Mouse (Mus musculus) CD4-positive, CD25-positive, alpha-beta regulatory T cell, adult 2 months (primary cell): Measurements from ENCODE around the gene Tmem150a.

Experiments used
- DNase-seq: peaks from one replicate; pipeline ENCODE4 v3.0.0-alpha.2; 2012; ENCODE audit warnings: low read depth, low spot score

Gene Tmem150a

DNA sequence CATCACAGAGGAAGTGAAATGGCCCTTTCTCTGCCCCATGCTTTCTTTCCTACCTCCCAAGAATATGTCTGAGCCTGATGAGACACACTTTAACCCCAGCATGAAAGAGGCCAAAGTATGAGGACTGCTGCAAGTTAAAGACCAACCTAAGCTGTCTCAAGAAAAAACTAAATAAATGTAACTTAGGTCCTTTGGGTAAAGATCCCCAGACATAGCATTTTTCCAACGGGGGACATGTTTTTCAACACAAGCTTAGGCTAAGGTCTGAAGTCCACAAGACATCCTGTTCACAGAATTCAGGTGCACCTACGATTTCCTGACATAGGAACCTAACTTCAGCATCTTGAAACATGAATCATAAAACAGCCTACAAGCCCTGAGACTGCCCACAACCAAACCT is 5.0 kb upstream of the Tmem150a start:
- no peak for DNase-seq

DNA sequence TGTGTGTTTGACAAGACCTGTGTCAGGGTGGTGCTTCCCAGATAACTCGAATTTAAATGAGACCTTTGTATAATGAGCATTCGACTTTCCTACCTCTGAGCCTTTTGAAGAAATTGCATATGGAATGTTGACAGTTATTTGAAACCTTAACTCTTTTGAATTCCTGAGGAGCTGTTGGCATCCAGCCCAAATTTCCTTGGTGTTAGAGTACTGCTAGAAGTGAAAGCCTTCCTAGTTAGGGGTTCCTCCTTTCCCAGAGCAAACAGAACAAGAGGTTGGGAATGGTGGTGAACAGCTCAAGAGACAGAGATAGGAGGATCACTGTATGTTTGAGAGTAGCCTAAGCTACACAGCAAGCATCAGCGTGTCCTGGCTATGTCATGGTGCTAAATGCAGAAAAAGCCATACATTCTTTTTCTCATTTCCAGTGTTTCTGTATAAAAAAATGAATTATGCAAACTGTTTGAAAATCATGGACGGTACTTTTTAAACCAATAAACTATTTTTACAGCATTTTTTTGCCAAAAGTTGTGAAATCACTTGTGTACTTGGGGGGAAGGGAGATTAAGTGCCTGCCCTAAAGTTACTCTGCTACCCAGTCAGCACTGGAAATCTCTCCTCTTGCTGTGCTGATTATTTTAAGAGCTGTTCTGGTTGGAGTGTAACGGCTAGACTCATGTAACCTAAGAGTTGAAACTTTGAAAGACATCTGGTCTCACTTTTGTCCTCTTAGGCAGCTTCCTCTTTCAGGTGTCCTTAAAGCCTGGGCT is 2.4 kb upstream of the Tmem150a start:
- DNase-seq, result no peak

DNA sequence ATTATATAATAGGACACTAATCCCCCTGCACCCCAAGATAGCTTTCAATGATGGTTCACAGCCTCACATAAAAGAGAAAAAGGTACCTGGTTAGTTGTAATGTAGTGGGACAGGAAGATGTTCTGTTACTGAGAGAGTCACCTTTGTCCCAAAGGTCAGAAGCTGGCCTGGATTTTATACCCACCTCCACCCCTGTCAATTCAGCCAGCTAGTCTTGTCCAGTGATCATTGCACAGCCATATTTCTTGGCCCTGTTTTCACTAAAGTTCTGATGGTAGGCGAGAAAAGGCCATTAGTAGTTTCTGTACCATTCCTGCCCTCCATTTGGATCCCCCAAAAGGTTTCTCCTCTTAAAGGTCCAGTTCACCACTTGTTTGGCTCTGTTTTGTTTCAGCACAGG is 1.2 kb upstream of the Tmem150a start:
- DNase-seq, result no peak

DNA sequence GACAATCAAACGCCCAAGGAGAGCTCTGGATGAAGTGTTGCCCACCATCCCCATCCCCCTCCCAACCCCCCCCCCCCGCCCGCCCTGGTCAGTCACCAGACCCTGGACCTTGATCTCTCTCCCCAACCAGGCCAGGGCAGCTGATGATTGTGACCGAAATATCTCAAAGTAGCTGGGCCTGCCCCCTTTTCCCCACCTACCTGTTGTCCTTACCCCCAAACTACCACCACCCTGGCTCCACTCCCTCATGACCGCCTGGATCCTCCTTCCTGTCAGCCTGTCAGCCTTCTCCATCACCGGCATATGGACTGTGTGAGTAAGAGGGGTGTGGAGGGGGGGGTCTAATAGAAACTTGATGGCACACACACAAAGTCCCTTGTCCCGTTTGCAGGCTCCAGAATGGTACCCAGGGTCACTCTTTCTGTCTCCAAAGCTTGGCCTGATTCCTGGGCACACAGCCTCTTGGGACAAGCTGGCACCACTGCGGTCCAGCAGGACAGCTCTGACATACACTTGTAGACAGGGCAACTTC is 820 bp downstream of the Tmem150a start:
- DNase-seq, result no peak

DNA sequence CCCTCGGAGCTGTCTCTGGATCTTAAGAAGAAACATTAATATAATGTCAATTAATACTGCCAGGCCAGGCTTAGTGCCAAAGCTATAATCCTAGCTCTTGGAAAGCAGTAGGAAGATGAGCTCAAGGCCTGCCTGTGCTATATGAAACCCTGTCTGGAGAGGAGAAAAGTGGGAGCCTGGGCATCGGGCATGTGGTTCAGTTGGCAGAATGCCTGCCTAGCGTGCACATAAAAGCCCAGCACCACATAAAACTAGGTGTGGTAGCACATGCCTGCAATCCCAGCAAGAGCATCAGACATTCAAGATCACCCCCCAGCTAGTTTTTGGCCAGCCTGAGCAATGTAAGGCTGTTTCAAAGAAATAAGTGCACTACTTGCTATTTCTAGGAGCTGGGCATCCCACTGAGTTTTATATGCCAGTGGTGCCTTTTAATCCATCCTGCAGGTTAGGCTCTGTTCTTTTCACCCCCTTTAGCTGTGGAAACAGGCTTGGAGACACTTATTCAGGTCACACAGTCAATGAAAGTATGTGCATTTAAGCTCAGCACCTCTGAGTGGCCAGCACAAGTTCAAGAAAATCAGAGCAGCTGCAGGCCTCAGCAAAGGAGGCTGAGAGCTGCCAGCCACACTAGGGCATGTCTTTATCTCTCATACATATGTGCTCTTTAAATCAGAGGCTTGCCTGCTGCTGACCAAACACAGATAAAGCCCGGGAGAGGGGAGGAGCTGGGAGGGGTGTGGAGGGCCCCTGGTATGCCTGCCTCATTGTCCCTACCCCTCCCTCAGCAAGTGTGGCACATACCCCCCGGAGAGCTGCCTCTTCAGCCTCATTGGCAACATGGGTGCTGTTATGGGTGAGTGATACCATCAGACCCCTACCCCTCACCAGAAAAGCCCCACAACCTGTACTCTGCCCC is 2.2 kb downstream of the Tmem150a start:
- no peak for DNase-seq

DNA sequence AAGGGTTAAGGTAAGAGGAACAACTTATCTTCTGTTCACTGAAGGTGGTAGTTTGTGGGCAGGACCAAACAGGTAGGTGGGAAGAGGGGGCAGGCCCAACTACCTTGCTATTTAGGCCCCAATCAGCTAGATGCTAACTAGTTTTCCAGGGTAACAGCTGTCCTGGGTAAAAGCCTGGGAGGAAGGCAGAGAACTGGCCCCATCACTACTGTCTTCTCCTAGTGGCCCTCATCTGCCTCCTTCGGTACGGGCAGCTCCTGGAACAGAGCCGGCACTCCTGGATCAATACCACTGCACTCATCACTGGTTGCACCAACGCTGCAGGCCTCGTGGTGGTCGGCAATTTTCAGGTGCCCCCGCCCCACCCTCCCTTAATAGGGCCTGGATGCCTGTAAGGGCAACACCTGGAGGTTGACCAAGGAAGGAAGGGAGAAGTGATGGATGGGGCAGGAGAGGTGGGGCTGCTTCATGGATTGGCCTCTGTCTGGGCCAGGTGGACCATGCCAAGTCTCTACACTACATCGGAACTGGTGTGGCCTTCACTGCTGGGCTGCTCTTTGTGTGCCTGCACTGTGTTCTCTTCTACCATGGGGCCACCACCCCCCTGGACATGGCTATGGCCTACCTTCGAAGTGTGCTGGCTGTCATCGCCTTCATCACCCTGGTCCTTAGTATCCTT is 3.0 kb downstream of the Tmem150a start:
- DNase-seq, result no peak

DNA sequence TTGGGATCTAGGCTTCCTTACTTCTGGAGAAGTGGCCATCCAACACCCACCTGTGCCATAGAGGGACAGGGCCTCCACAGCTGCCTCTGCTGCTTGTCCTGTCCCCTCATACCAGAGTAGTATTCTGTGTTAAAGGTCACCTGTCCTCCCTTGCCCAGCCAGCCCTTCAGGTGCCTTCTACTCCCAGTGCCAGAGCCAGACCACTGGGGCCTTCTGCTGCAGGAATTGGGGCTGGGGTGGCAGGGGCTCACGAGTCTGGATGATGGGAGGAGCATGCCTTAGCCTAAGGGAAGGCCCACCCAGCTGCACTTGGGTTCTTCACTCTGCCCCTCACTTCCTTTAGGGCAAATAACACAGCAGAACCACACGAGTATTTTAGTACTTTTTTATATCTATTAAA is 4.1 kb downstream of the Tmem150a start:
- no peak for DNase-seq

DNA sequence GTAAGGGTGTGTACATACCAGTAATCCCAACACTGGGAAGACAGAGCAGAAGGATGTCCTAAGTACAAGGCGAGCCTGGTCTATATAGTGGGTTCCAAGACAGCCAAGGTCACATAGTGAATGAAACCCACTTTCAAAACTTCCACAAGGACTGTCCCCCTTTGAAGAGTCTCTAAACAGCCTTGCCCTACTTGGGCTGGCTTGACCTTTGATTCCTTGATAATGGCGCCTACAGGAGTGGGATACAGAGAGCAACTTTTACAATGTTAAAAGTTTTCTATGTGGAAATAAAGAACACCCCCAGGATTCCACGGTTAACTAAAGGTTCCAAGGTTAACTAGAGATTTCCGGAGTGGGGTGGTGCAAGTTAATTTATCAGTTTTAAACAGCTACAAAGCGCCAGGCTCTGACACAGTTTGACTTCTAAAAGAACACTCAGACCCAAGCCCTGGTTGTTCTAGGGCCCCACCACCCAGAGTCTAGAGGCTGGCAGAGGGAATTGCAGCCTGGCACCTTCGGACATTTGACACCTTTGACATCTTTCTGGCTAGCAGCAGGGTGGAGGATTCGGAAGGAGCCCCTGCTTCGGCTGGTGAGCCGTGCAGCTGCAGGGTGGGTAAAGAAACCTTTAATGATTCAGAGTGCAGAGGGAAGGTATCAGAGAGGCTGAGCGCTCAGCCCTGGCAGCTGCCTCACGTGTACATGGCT is 4.8 kb downstream of the Tmem150a start:
- no peak for DNase-seq

DNA sequence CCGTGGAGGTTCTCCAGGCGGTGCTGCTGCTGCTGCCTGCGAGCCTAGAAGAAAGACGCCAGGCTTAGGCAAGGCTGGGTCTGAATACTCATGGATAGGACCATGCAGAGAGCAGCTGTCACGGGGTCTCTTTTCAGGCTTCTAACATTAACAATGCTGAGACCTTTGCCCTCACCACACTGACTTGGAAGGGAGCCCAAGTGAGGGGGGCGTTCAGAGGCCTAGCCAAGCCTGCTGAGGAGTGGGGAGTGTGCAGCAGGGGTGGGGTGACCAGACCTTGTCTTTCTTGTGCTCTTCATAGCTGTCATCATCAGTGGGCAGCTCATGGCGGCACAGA is 5.3 kb downstream of the Tmem150a start:
- no peak for DNase-seq

DNA sequence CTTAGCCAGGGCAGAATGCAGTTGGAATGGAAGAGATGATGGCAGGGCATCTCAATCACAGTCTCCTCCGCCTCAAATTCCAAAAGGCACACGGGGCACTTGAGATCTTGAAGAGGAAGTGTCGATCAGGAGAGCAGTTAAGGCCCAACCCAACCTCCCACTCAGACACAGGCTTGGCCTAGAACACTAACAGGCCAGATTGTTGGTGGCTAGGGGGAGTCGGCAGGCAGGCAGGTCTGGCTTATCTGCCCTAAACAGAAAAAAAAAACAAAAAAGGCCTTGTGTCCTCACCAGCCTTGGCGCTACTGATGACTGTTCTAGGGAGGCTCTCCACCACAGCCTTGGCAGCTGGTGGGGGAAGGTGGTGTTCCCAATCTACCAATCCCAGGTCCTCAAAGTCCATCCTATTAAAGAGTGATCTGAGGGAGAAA is 5.9 kb downstream of the Tmem150a start:
- DNase-seq, result no peak

DNA sequence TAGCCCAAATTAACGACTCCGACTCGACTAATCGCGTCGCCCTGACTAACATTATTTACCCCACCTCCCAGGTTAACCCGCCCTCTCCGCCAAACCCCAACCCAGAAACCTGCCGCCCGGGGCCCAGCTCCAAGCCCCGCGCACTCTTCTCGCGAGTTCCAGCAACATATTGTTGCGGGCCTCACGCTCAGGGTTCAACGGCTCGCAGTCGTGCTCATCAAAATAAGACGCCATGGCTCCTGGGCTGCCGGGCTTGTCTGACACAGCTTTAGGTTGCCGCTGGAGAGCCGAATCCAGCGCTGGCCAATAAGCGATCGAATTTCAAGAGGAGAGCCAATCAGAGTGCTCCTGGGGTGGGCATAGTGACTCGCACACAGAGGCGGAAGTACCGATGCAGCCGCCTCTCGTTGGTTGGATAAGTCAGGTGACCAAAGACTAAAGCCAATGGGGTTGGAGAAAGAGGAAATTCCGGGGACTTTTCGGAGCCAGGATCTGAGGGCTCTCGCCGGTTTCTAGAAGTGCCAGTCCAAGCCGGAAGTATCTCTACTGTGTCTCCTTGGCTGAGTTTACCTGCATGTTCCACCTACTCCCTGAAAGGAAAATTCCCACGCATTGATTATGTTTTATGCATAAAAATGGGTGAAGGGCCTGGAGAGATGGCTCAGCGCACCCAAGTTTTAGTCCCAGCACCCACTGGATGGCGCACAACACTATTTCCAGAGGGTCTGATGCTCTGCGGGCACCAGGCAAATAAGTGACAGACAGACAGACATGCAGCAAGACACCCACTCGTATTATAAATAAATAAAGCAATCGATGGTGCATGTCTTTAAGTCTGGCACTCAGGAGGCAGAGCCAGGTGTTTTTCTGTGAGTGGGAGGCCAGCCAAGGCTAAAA is 7.1 kb downstream of the Tmem150a start:
- DNase-seq, result peak; percentile 97

DNA sequence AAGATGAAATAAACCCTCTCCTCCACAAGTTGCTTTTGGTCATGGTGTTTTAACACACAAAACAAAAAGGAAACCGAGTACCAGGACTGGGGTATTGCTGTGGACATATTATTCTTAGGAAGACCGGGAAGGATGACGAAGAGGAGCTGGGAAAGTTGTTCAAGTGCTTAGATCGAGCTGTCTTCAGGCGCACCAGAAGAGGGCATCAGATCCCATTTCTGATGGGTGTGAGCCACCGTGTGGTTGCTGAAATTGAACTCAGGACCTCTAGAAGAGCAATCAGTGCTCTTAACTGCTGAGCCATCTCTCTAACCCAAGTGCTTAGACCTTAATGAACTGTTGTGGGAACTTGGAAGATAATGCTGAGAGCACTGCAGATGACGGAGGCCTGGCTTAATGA is 8.8 kb downstream of the Tmem150a start:
- no peak for DNase-seq

DNA sequence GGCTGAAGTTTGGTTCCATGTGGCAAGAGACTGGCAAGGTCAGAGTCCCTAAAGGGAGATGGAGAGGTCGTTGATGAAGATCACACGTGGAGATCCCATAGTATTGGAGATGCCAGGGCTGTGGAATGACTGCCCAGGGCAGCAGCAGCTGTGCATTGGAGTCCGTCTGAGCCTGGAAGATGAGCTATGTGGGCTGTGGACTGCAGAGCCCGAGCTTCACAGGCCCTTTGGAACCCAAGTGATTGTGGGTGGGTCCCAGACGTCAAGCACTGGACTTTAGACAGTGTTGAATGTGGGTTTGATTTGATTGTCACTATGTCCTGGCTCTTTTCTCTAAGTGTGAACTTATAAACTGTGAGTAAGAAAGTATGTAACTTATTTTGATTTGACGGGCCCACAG is 9.7 kb downstream of the Tmem150a start:
- no peak for DNase-seq

DNA sequence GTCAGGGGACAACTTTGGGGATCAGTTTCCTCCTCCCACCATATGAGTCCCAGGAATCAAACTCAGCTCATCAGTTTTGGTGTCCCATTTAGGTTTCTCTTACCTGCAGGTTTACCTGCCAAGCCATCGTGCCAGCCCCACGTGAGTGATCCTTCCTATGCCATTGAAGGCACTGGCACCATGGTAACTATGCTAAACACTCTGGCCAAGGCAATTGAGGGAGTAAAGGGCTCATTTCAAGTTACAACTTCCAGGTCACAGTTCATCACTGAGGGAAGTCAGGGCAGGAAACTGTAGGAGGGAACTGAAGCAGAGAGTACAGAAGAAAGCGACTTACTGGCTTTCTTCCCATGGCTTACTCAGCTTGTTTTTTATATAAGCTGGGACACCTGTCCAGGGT is 11.1 kb downstream of the Tmem150a start:
- no peak for DNase-seq

DNA sequence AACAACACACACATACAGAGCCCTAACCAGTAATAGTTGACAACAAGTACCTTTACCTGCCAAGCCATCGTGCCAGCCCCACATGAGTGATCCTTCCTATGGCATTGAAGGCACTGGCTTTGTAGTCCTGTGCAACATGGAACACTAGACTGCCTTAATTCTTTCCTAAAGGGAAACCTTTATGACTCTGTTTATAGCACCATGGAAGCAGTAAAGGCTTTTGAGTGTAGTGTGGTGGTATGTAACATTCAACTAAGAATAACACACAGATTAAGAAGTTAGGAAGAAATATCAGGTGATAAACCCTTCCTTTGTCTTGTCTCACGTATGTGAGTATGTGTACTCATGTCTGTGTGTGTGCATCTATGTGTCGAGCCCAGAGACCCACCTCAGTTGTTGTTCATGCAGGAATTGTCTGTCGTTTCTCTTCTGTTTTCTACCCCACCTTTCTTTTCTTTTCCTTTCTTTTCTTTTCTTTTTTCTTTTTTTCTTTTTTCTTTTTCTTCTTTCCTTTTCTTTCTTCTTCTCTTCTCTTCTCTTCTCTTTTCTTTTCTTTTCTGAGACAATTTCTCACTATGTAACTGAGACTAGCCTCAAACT is 11.7 kb downstream of the Tmem150a start, which contains the start of gene Rnf181:
TSS of gene Rnf181 (minus strand) at position 113 of the 600 bp plus-strand sequence.
- DNase-seq, result no peak

DNA sequence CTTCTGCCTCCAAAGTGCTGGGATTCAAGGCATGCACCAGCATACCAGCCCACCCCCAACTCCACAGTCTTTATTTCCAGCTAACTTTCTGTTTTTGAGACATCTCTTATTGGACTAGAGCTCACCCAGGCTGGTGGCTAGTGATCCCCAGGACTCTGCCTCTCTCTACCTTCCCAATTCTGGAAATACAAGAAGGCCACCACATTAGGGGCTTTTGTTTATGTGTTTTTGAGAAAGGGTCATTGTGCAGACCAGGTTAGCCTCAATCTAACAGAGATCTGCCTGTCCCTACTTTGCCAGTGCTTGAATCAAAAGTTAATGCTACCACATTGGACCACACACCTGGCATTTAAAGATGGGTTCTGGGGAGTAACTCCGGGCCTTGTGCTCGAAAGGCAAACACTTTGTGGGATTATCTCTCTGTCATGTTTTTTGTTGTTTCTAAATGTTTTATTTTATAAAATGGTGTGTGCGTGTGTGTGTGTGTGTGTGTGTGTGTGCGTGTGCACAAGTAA is 12.3 kb downstream of the Tmem150a start:
- no peak for DNase-seq

DNA sequence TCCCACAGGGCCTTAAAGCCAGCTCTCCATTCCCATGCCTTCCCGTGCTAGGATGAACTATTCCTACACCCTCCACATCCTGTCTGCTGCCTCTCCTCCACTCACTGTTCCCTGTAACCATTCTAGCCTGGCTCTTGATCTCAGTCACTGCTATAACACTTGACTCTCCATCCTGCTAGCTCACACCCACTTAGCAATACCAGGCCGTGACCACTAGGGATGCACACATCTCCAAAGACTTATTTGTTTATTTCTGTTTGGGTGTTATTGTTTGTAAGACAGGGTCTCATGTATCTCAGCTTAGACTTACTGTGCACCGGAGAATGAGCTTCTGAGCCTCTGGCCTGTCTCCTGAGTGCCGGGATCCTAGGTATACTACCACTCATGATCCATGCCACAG is 14.3 kb downstream of the Tmem150a start:
- no peak for DNase-seq

DNA sequence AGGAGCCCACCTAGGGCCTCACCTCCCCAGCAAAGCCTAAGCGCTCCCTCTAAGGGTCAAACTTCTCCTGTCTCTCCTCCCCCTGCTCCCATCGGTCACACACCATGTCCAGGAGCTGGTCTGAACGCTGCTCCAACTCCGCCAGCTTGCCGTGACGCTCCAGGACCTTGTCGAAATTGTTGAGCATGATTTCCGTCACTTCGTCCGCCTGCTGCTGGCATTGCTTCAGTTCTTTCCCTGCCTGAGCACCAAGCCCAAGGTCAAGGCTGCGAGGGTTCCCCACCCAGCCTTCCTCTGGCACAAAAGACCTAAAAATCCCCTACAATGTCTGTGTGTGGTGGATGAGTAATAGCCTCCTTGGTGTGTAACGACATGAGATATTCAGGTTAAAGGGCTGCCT is 14.8 kb downstream of the Tmem150a start:
- DNase-seq, result no peak

DNA sequence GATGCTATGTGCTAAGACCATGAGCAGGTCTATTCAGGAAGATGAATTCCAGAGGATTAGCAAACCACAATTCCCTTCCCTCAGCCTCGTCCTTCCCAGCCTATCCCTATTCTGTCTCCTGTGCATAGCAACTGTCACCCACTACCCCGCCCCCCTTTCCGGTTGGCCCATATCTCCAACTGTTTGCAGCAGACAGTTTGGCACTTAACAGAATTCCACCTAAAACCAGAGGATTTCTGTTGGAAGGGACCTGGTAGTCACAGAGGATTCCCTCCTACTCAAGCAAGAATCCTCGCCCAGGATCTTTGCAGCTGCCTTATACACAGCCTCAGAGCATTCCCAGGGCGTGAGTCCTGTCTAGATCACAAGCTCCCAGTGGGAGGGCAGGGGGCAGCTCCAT is 15.9 kb downstream of the Tmem150a start:
- no peak for DNase-seq

DNA sequence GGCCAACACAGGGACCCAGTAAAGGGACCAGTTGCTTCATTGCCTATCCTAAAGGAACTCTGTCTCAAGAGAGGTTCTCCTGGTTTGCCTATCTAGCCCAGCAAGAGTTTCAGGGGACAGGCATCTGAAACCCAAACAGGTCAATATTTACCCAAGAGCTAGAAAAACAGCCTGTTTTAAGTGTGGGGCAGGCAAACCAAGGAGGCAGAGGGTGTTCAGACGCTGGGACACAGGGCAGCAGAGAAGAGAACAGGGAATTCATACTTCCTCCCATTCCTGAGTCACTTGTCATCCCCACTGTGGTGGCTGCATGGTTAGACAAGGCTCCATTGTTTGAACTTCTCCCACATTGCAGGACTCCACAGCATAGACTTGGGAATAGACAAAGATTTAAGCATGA is 16.3 kb downstream of the Tmem150a start:
- DNase-seq, result no peak
